ENCODE assay signal across 8 mouse cellular contexts in genomic region chr12:76307964-76308363, GRCm38 (mm10). TPM values are rescaled to one million over a fixed set of nuclear protein-coding genes. Genes with fewer than 3 reads are reported as not detected.
DNase-seq lines count a peak whose midpoint lies in the region.

No protein-coding gene starts in this region.

- H3K9me3 ChIP-seq in megakaryocyte, embryonic 14.5 days, result no peaks in the 10 kb centered on the region

- peaks cover 86% of the 10 kb centered on the region for H3K4me1 ChIP-seq in megakaryocyte, embryonic 14.5 days

- H3K27me3 ChIP-seq in megakaryocyte, embryonic 14.5 days (replicated peaks), result no peaks in the 10 kb centered on the region

- peak overlapping the region; percentile 34 for H3K4me3 ChIP-seq in megakaryocyte, embryonic 14.5 days (replicated peaks)

- H3K36me3 ChIP-seq in megakaryocyte, embryonic 14.5 days (replicated peaks; ENCODE audit: low read length), result peaks cover 76% of the 10 kb centered on the region

- intact Hi-C loops in heart, postnatal 25 days (cut with DNase I), result no loop called here

- peak; percentile 40 for DNase-seq in embryo, embryonic 10 days (ENCODE audit: low spot score)
- no peak for DNase-seq in embryo, embryonic 9.5 days (ENCODE audit: extremely low spot score)
- DNase-seq in right cerebral cortex, adult 18-20 months, result peak; percentile 84
- no peak for DNase-seq in right cerebral cortex, postnatal 14 days
- peak; percentile 53 for DNase-seq in heart, postnatal 25 days (ENCODE audit: low spot score)
- DNase-seq in cerebellum, postnatal 4 days (ENCODE audit: low spot score in 2 of 2), result no peak
- no peak for DNase-seq in adipocyte (ENCODE audit: low spot score)

RNA-seq across cellular contexts. Expression of gene Akap5, which starts 16.7 kb away (rescaled TPM):
- total RNA-seq in heart, postnatal 25 days (2021), result 1 to 10 TPM; 2.1 to 2.7 TPM
- 0.63 TPM in 1 of 2 replicates, not detected in the other for polyA plus RNA-seq in megakaryocyte, embryonic 14.5 days (2012; ENCODE audit: insufficient read depth, low replicate concordance)

RNA-seq across cellular contexts. Expression of gene Mthfd1, which starts 52.9 kb away (rescaled TPM):
- 10 to 100 TPM; 29.1 to 31.4 TPM for total RNA-seq in heart, postnatal 25 days (2021)
- 30.6 and 61.4 TPM in 2 replicates for polyA plus RNA-seq in megakaryocyte, embryonic 14.5 days (2012; ENCODE audit: insufficient read depth, low replicate concordance)

Comparison
In these comparisons a context has a peak if more than half of its experiments do, and no peak if none do; other contexts are left out.
1. DNase-seq: peak in embryo, embryonic 10 days (single experiment), right cerebral cortex, adult 18-20 months (single experiment) and heart, postnatal 25 days (single experiment); none in embryo, embryonic 9.5 days (single experiment), right cerebral cortex, postnatal 14 days (single experiment), cerebellum, postnatal 4 days (0 of 2) and adipocyte (single experiment).